Mouse (Mus musculus) megakaryocyte progenitor cell, adult 5-6 weeks (primary cell): ENCODE measurements around the gene Mrs2. TPM values are rescaled to one million over a fixed set of nuclear protein-coding genes. Genes with fewer than 3 reads are reported as not detected.

Experiments used
- ATAC-seq: replicated peaks from 2 replicates; pipeline ENCODE4 v1.8.0; 2016; ENCODE audit warnings: mild to moderate bottlenecking, moderate TSS enrichment, inconsistent platforms; ENCODE audit not compliant: poor library complexity
- total RNA-seq, 2 experiments: library from RNA; stranded (forward) in 1 of 2; stranded (reverse) in 1 of 2; fragments of 157-497, 149-512 nt in 1 of 2; fragments of 200-1000 nt in 1 of 2; gene quantifications; 2 replicates each; pipeline versions ENCODE4 v1.2.3 to v1.2.4; 2015 to 2017

The Mrs2 gene
- total RNA-seq (2015) (20.8 and 31.7 TPM in 2 replicates), total RNA-seq (2017) (11.7 and 12.2 TPM in 2 replicates)

GRCm38 (mm10) chr13:25019793-25020539 lies at the start of gene Mrs2:
Mrs2 (minus strand) TSS chr13:25020379.
- peak; percentile 79 for ATAC-seq

GRCm38 (mm10) chr13:25069765-25070164 lies 49.6 kb upstream of the Mrs2 start:
- ATAC-seq = no peak

GRCm38 (mm10) chr13:25067183-25067582 lies 47.0 kb upstream of the Mrs2 start:
- ATAC-seq = no peak

- no peak for ATAC-seq
Measured at GRCm38 (mm10) chr13:25066659-25067058, 46.5 kb upstream of the Mrs2 start.

GRCm38 (mm10) chr13:25055873-25056667 lies 35.9 kb upstream of the Mrs2 start, which contains the start of gene Dcdc2a:
Dcdc2a (plus strand) TSS chr13:25056004.
- peak; percentile 42 for ATAC-seq

- ATAC-seq = peak; percentile 63
Measured at GRCm38 (mm10) chr13:25055111-25055554, 35.0 kb upstream of the Mrs2 start.

GRCm38 (mm10) chr13:25052671-25053070 lies 32.5 kb upstream of the Mrs2 start:
- no peak for ATAC-seq

DNA sequence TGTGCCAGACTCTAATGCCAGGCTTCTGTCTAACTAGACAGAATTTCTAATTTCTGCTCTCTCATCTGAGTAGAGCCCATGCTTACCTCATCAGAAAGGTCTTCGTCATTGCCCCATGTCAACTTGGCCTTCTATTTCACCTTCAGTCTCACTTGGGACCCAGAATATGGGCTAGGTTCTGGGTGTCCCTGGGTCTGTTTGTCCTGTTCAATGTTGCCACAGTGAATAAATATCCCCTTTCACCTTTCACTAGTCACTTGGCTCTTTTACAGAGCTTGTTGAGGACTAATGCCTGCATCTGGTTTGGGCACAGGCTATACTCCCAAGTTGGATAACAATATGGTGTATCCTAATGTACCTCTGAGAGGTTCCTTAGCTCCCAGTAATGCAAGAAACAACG lies 19.3 kb upstream of the Mrs2 start:
- no peak for ATAC-seq

- ATAC-seq = no peak
Measured at GRCm38 (mm10) chr13:25027114-25027425, 6.9 kb upstream of the Mrs2 start.

- ATAC-seq = no peak
Measured at GRCm38 (mm10) chr13:25026409-25027113, 6.4 kb upstream of the Mrs2 start.

DNA sequence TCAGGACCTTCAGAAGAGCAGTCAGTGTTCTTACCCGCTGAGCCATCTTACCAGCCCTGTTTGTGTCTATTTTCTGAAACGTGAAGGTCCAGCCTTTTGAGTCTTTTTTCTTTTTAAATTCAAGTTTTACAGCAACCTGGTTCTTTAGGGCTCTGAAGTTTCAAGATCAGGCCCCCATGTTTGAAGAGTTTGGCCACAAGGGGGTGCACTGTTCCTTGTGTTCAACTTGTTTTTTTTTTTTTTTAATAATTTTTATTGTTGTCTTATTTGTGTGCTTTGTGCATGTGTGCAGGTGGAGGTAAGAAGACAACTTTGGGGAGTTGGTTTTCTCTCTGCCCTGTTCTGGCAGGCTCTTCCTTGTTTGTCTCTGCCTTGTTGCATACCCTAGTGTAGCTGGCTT lies 4.5 kb upstream of the Mrs2 start:
- ATAC-seq = 0 out of 2 replicates have a peak, but pooled peaks have one; percentile 35

DNA sequence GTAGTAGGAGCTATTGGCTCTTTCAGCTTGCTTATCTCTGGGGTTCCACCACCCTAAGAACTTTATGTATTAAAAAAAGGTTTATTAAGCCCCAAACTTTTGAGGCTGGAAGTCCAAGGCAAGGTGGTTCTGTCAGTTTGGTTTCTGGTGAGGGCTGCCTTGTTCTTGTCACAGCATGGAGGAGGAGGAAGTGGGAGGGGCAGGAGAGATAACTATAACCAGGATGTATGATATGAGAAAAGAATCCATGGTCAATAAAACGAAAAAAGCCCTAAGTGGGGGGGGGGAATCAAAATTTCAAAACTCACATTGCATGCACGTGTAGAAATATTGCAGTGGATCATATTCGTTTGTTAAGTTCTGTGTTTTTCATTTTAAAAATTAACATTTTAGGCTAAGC lies 3.0 kb upstream of the Mrs2 start:
- ATAC-seq = no peak

- no peak for ATAC-seq
Measured at GRCm38 (mm10) chr13:25022386-25022785, 2.2 kb upstream of the Mrs2 start.

GRCm38 (mm10) chr13:25020540-25020892 lies 337 bp upstream of the Mrs2 start:
- peak; percentile 8 for ATAC-seq

DNA sequence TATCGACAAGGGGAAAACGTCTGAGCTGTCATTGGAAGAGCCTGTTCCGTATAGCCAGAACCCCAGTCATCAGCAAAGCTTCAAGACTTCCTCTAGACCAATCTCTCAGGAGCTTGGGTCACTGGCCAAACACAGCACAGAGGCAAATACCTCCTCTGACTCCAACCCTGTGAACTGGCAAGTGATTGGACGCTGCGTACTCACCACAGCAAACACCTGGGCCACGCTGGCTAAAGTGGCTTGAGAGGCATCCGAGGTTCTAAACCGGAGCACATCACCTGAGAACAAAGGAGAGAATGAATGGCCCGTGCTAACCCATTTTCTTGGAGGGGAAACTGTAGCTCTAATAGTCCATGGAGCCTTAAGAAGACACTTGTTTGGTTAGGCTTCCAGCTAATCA lies 1.9 kb downstream of the Mrs2 start:
- ATAC-seq = no peak

DNA sequence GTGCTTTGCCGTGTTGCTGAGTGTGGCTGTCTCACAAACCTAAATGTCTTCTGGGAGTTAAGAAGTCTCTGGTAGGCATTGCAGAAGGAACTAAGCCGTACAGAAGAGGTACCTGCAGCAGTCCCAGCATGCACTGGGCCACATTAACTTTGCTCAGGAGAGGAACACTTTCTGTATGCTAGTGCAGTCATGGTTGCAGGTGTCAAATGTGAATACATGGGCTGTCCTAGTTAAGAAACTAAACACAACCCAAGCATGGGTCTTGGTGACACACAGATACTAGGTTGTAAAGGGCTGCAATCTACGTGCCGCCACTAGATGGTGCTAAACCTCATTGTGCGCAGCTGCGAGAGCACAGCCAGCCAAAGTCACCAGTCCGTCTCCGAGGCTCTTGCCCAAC lies 13.1 kb downstream of the Mrs2 start:
- peak; percentile 54 for ATAC-seq

DNA sequence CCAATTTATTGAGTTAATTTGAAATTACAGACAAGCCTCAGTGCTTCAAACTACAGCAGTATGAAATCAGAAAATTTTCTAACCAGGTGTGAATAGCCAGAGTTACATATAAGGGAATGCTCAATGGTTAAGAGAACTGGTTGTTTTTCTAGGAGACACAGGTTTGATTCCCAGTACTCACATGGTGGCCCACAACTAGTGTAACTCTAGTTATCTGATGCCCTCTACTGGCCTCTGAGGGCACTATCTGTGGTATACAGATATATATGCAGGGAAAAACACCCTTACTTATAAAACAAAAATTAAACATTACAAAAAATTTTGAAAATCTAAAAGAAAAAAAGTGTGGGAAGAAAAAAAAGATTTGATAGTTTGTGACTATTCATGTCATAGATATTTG lies 17.2 kb downstream of the Mrs2 start:
- ATAC-seq = peak; percentile 77

DNA sequence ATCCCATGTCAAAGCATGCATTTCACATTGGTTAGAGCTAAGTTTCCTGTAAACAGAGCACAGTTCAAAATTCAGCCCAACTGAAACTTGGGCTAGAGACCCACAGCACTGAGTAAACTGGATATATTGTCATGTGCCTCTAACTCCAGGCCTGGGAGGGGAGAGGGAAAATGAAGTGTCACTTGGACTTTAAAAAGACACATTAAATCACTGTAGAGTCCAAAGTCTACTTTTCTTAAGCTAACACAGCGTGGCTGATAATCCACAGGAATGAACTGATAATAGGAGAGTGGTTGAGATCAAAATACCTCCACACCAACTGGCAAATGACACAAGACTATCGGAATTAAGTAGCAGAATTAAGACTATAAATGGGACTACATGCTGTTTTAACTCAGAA lies 20.6 kb downstream of the Mrs2 start:
- no peak for ATAC-seq

DNA sequence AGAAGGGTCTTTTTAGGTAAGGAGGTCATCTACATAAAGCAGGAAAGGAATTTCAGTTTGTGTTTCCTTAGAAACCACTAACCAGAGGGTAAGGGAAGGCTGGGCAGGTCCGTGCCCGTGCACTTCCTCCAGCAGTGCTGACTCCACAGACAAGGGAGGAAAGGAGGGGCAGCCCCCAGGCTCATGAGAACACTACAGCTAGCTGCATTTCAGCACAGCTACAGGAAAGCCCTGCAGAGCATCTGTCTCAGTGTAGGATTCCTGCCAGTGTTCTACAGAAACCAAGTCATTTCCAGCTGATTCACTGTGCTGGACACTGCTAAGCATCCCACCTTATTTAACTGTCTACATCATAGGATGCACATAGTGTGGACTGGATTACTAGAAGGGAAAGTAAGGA lies 27.0 kb downstream of the Mrs2 start:
- peak; percentile 52; the same call in 1 of the 2 replicates for ATAC-seq

DNA sequence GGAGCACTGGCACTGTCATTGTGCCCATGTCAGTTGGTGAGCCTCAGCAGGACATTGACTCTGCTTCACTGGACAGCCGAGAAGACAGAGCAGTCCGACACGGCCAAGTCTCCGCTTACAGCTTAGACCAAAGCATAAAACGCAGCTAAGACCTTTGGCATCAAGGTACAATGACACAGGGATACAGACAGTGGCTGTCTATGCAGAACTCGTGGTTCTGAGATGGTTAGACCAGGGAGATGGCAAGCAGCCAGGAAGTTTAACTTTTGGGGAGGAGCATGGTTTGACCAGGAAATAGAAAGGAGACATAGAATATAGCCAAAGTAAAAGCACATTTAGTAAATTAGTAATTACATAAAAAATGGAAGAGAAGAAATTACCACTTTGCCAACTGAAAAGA lies 31.2 kb downstream of the Mrs2 start:
- no peak; the same call in 1 of the 2 replicates for ATAC-seq

GRCm38 (mm10) chr13:24988391-24988790 lies 31.8 kb downstream of the Mrs2 start:
- peak; percentile 89 for ATAC-seq

GRCm38 (mm10) chr13:24985435-24985834 lies 34.7 kb downstream of the Mrs2 start:
- ATAC-seq = no peak
